In genomic region chr13:56650020-56650419, GRCm38 (mm10) we compare ENCODE assay signal across 18 mouse cellular contexts. TPM values are rescaled to one million over a fixed set of nuclear protein-coding genes. Genes with fewer than 3 reads are reported as not detected.
DNase-seq lines count a peak whose midpoint lies in the region; TF ChIP-seq lines count a peak whose summit lies in the region.
"Had no signal": no experiment of that assay in that cellular context is flagged by ENCODE, and none has a peak within 500 bp of the region (broad histone marks: within the 10 kb centered on the region; RNA-seq: fewer than 3 reads in every experiment).

No protein-coding gene starts in this region.

- H3K79me2 ChIP-seq in myocyte (ENCODE audit: control insufficient read depth, insufficient read depth): no peaks in the 10 kb centered on the region

- no peak overlapping the region for H3ac ChIP-seq in myocyte (ENCODE audit: control insufficient read depth, insufficient read length)

- WGBS in embryonic facial prominence, embryonic 10.5 days: 85% methylated on average over 2 of the region's 2 CpGs

- no peaks in the 10 kb centered on the region for H3K27me3 ChIP-seq in embryonic facial prominence, embryonic 10.5 days (replicated peaks; ENCODE audit: low read depth, poor library complexity, severe bottlenecking)
- H3K27me3 ChIP-seq in myocyte (ENCODE audit: control insufficient read depth, insufficient read depth, insufficient read length): no peaks in the 10 kb centered on the region
- H3K27me3 ChIP-seq: Patski had no signal

- no peak for DNase-seq in embryonic facial prominence, embryonic 10.5 days (ENCODE audit: low spot score)
- no peak for DNase-seq in kidney, postnatal 14 days
- DNase-seq in adrenal gland, postnatal 14 days: no peak
- DNase-seq: adrenal gland, adult 2 months; adrenal gland, adult 8-10 months; adrenal gland, postnatal 10 days; adrenal gland, postnatal 25 days; adrenal gland, postnatal 36 days; B cell, adult 2 months; cerebellum, adult 11 months; cerebellum, adult 11-12 months; cerebellum, adult 18-20 months; cerebellum, adult 2 months had no signal

- H3K4me2 ChIP-seq in myocyte (ENCODE audit: low read depth): no peak overlapping the region

- H3K4me1 ChIP-seq in embryonic facial prominence, embryonic 10.5 days: peaks cover 55% of the 10 kb centered on the region

- H3K9me3 ChIP-seq in embryonic facial prominence, embryonic 10.5 days: no peaks in the 10 kb centered on the region

- H3K36me3 ChIP-seq in embryonic facial prominence, embryonic 10.5 days (replicated peaks): no peaks in the 10 kb centered on the region
- H3K36me3 ChIP-seq in myocyte (ENCODE audit: control insufficient read depth, insufficient read depth): no peaks in the 10 kb centered on the region
- H3K36me3 ChIP-seq: G1E had no signal

- H3K27ac ChIP-seq in embryonic facial prominence, embryonic 10.5 days (replicated peaks): 0 out of 2 replicates have a peak overlapping the region, but pooled peaks have one; percentile 19

- TF ChIP-seq POLR2A in myocyte (IDR thresholded peaks at IDR 0.05; ENCODE audit: insufficient read length, low read depth): no peak

- no peak overlapping the region for H3K4me3 ChIP-seq in embryonic facial prominence, embryonic 10.5 days
- no peak overlapping the region for H3K4me3 ChIP-seq in myocyte

TF ChIP-seq in myocyte, 11 proteins besides CTCF, POLR2A, EP300 and RAD21:
- TF ChIP-seq MYOG (IDR thresholded peaks at IDR 0.05; ENCODE audit: control insufficient read depth in 1 of 3, insufficient read depth in 1 of 3, insufficient read length in 2 of 3, low read depth in 2 of 3) (peak in 2 of 3 experiments; percentile 63 to 89), POLR2AphosphoS2 (IDR thresholded peaks at IDR 0.05; ENCODE audit: insufficient read length, low read depth) (no peak), MAX (IDR thresholded peaks at IDR 0.05; ENCODE audit: low read depth) (no peak), SRF (IDR thresholded peaks at IDR 0.05; ENCODE audit: control insufficient read depth, insufficient read length, low read depth) (no peak), E2F4 (IDR thresholded peaks at IDR 0.05; ENCODE audit: insufficient read depth) (no peak), TCF12 (IDR thresholded peaks at IDR 0.05; ENCODE audit: insufficient read depth, poor library complexity, severe bottlenecking) (peak; percentile 0), TCF3 (IDR thresholded peaks at IDR 0.05; ENCODE audit: insufficient read length, low read depth) (no peak), MYOD1 (IDR thresholded peaks at IDR 0.05; ENCODE audit: control insufficient read depth in 1 of 3, insufficient read length in 2 of 3, low read depth in 2 of 3) (peak in 2 of 3 experiments; percentile 36 to 41)

RNA-seq across cellular contexts. Expression of gene Tgfbi, which starts 40.7 kb away (rescaled TPM):
- polyA plus RNA-seq in embryonic facial prominence, embryonic 10.5 days (2016; fragmentation: Nextera tagmentation; extraction: Ambion mirVana): 50.1 and 65.4 TPM in 2 replicates
- polyA plus RNA-seq in myocyte (2012; fragmentation: generic; extraction: Trizol): 1.8 TPM
- 40.1 and 59.6 TPM in 2 replicates for total RNA-seq in adrenal gland, postnatal 14 days (2021)
- total RNA-seq: CH12.LX, G1E, MEL had no signal

RNA-seq across cellular contexts. Expression of gene Smad5, which starts 52.8 kb away (rescaled TPM):
- 41.7 and 44.3 TPM in 2 replicates for polyA plus RNA-seq in embryonic facial prominence, embryonic 10.5 days (2016; fragmentation: Nextera tagmentation; extraction: Ambion mirVana)
- polyA plus RNA-seq in myocyte (2012; fragmentation: generic; extraction: Trizol): 12.7 TPM
- total RNA-seq in adrenal gland, postnatal 14 days (2021): 50.9 and 61.1 TPM in 2 replicates

Comparison
In these comparisons a context has a peak if more than half of its experiments do, and no peak if none do; other contexts are left out.
1. RNA of gene Tgfbi, which starts 40.7 kb away (polyA plus RNA-seq): 50.1 to 65.4 TPM in embryonic facial prominence, embryonic 10.5 days; 1.8 TPM in myocyte (single experiment); every median in the first group is over 10 times any median in the second.